Comparison of ENCODE assay signal across 16 mouse cellular contexts in genomic region chr19:56959601-56960000, GRCm38 (mm10). TPM values are rescaled to one million over a fixed set of nuclear protein-coding genes. Genes with fewer than 3 reads are reported as not detected.
DNase-seq lines count a peak whose midpoint lies in the region; ATAC-seq and TF ChIP-seq lines count a peak whose summit lies in the region.
"Had no signal": no experiment of that assay in that cellular context is flagged by ENCODE, and none has a peak within 500 bp of the region (broad histone marks: within the 10 kb centered on the region; RNA-seq: fewer than 3 reads in every experiment).

No protein-coding gene starts in this region.

- no peak for DNase-seq in kidney, adult 8-10 months
- DNase-seq in lung, postnatal 0 days (ENCODE audit: low spot score), result peak; percentile 35
- no peak for DNase-seq in lung, postnatal 36 days
- DNase-seq in ZHBTc4 (ENCODE audit: low read depth, low spot score), result peak; percentile 62
- DNase-seq in left cerebral cortex, adult 9 months (ENCODE audit: low spot score in 2 of 2), result no peak
- no peak for DNase-seq in embryo, embryonic 9.5 days (ENCODE audit: extremely low spot score)
- DNase-seq: adrenal gland, postnatal 14 days; cerebellum, postnatal 25 days; kidney, adult 9 months had no signal

- no peak for TF ChIP-seq EP300 in lung, postnatal 0 days (IDR thresholded peaks at IDR 0.05)

- no peaks in the 10 kb centered on the region for H3K36me3 ChIP-seq in kidney, embryonic 14.5 days (ENCODE audit: control insufficient read depth, insufficient read depth, low read length)
- no peaks in the 10 kb centered on the region for H3K36me3 ChIP-seq in lung, postnatal 0 days (ENCODE audit: insufficient read depth, low read length)
- H3K36me3 ChIP-seq in stomach, embryonic 14.5 days (ENCODE audit: control insufficient read depth, insufficient read depth, low read length), result no peaks in the 10 kb centered on the region
- H3K36me3 ChIP-seq: G1E; hindbrain, embryonic 15.5 days had no signal

- no peak for ATAC-seq in kidney, embryonic 14.5 days (ENCODE audit: low FRiP score, low TSS enrichment)
- peak; percentile 32 for ATAC-seq in lung, postnatal 0 days
- no peak for ATAC-seq in stomach, embryonic 14.5 days (ENCODE audit: insufficient number of reproducible peaks, insufficient read depth, low FRiP score, low read depth)
- ATAC-seq: forebrain, embryonic 13.5 days had no signal

- H3K27ac ChIP-seq in kidney, embryonic 14.5 days (ENCODE audit: low read depth, low read length), result peak overlapping the region; percentile 57; the same call in 1 of the 2 replicates
- H3K27ac ChIP-seq in lung, postnatal 0 days (ENCODE audit: low read length), result peak overlapping the region; percentile 63; the same call in 1 of the 2 replicates
- H3K27ac ChIP-seq in stomach, embryonic 14.5 days (ENCODE audit: low read length), result peak overlapping the region; percentile 69
- H3K27ac ChIP-seq: forebrain, embryonic 13.5 days; hindbrain, embryonic 15.5 days had no signal

- no peaks in the 10 kb centered on the region for H3K27me3 ChIP-seq in kidney, embryonic 14.5 days (ENCODE audit: control insufficient read depth, insufficient read depth, low read length)
- H3K27me3 ChIP-seq in lung, postnatal 0 days (replicated peaks; ENCODE audit: insufficient read depth, low read length), result no peaks in the 10 kb centered on the region
- H3K27me3 ChIP-seq in stomach, embryonic 14.5 days (ENCODE audit: control insufficient read depth, insufficient read depth, low read length), result no peaks in the 10 kb centered on the region
- H3K27me3 ChIP-seq: CH12.LX; forebrain, embryonic 13.5 days; hindbrain, embryonic 15.5 days had no signal

- H3K9me3 ChIP-seq in kidney, embryonic 14.5 days (ENCODE audit: control insufficient read depth, low read length), result no peaks in the 10 kb centered on the region
- H3K9me3 ChIP-seq in lung, postnatal 0 days (ENCODE audit: low read length), result no peaks in the 10 kb centered on the region
- no peaks in the 10 kb centered on the region for H3K9me3 ChIP-seq in stomach, embryonic 14.5 days (ENCODE audit: control insufficient read depth, low read depth, low read length)
- H3K9me3 ChIP-seq: forebrain, embryonic 13.5 days; G1E; hindbrain, embryonic 15.5 days had no signal

- H3K4me1 ChIP-seq in kidney, embryonic 14.5 days (ENCODE audit: control insufficient read depth, insufficient read depth, low read length), result no peaks in the 10 kb centered on the region
- peaks cover 6% of the 10 kb centered on the region; the same call in 1 of the 2 replicates for H3K4me1 ChIP-seq in lung, postnatal 0 days (ENCODE audit: insufficient read depth, low read depth, low read length)
- H3K4me1 ChIP-seq in stomach, embryonic 14.5 days (ENCODE audit: control insufficient read depth, insufficient read depth, low read length), result peaks cover 24% of the 10 kb centered on the region
- H3K4me1 ChIP-seq: forebrain, embryonic 13.5 days had no signal

- H3K4me3 ChIP-seq in kidney, embryonic 14.5 days (ENCODE audit: low read length), result no peak overlapping the region
- H3K4me3 ChIP-seq in lung, postnatal 0 days (ENCODE audit: low read depth, low read length), result no peak overlapping the region
- H3K4me3 ChIP-seq in stomach, embryonic 14.5 days (ENCODE audit: low read depth, low read length), result no peak overlapping the region
- H3K4me3 ChIP-seq: forebrain, embryonic 13.5 days; hindbrain, embryonic 15.5 days had no signal

- WGBS in kidney, embryonic 14.5 days, result 65% methylated on average over 3 of the region's 3 CpGs
- WGBS in lung, postnatal 0 days, result 41% methylated on average over 3 of the region's 3 CpGs
- WGBS in stomach, embryonic 14.5 days, result 66% methylated on average over 3 of the region's 3 CpGs

- no peak overlapping the region for H3K9ac ChIP-seq in kidney, embryonic 14.5 days (ENCODE audit: low read depth, low read length)
- H3K9ac ChIP-seq in lung, postnatal 0 days (replicated peaks; ENCODE audit: low read depth), result no peak overlapping the region
- no peak overlapping the region for H3K9ac ChIP-seq in stomach, embryonic 14.5 days (replicated peaks; ENCODE audit: low read depth, low read length)
- H3K9ac ChIP-seq: forebrain, embryonic 13.5 days; hindbrain, embryonic 15.5 days had no signal

- TF ChIP-seq CTCF in lung, postnatal 0 days (IDR thresholded peaks at IDR 0.05), result no peak

- H3K4me2 ChIP-seq in kidney, embryonic 14.5 days (replicated peaks; ENCODE audit: low read depth, low read length), result no peak overlapping the region
- H3K4me2 ChIP-seq in lung, postnatal 0 days (replicated peaks; ENCODE audit: low read depth, low read length), result no peak overlapping the region
- no peak overlapping the region for H3K4me2 ChIP-seq in stomach, embryonic 14.5 days (replicated peaks; ENCODE audit: low read depth, low read length)
- H3K4me2 ChIP-seq: forebrain, embryonic 13.5 days; heart, embryonic 11.5 days; hindbrain, embryonic 15.5 days had no signal

RNA-seq across cellular contexts. Expression of gene Afap1l2, which starts 48.4 kb away (rescaled TPM):
- polyA plus RNA-seq in kidney, embryonic 14.5 days (2014; fragmentation: Nextera tagmentation; extraction: Ambion mirVana), result 9.0 and 12.5 TPM in 2 replicates
- 15.5 and 18.8 TPM in 2 replicates for polyA plus RNA-seq in lung, postnatal 0 days (2015; fragmentation: Nextera tagmentation; extraction: Ambion mirVana)
- polyA plus RNA-seq in stomach, embryonic 14.5 days (2014; fragmentation: Nextera tagmentation; extraction: Ambion mirVana), result 24.6 and 28.5 TPM in 2 replicates
- polyA plus RNA-seq: G1E had no signal

Comparison
In these comparisons a context has a peak if more than half of its experiments do, and no peak if none do; other contexts are left out.
1. DNase-seq: peak in lung, postnatal 0 days (single experiment) and ZHBTc4 (single experiment); none in kidney, adult 8-10 months (0 of 2), lung, postnatal 36 days (single experiment), left cerebral cortex, adult 9 months (0 of 2) and embryo, embryonic 9.5 days (single experiment).
2. Peak in every context shown above with its lines, with median percentiles within 50 percentile points of each other: H3K27ac ChIP-seq.